Mouse (Mus musculus): ENCODE measurements around the gene Zmym5. TPM values are rescaled to one million over a fixed set of nuclear protein-coding genes. Genes with fewer than 3 reads are reported as not detected.
"Not testable (repeated sequence)": the region's sequence is repeated elsewhere in the genome, so short reads cannot be mapped to it uniquely, and the experiment has no call there.

Zmym5 gene
- total RNA-seq, 2 experiments from 2014 or later, result 29.7 to 31.4 TPM

GRCm38 (mm10) chr14:56777360-56778136, 34.0 kb downstream of the Zmym5 start:
- peak; percentile 74 to 75 for DNase-seq (ENCODE audit: low spot score in 2 of 2)

- DNase-seq (ENCODE audit: low spot score in 2 of 2), result no peak
These were observed 34.8 kb downstream of the Zmym5 start for GRCm38 (mm10) chr14:56776571-56777238.

- DNase-seq (ENCODE audit: low spot score in 2 of 2), result no peak
These were observed 36.1 kb downstream of the Zmym5 start for GRCm38 (mm10) chr14:56775416-56775815.

DNA sequence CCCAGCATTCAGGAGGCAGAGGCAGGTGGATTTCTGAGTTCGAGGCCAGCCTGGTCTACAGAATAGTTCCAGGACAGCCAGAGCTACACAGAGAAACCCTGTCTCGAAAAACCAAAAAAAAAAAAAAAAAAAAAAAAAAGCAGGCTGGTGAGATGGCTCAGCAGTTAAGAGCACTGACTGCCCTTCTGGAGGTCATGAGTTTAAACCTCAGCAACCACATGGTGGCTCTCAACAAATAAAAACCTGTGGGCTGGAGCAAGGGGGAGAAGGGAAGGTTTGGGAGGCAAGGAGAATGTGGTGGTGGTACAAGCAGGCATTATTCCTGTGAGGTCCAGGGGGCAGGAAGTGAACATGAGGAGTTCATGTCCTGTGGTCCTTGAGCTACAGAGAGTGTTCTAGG, 45.1 kb downstream of the Zmym5 start:
- not testable (repeated sequence) for DNase-seq (ENCODE audit: low spot score in 2 of 2)

- DNase-seq (ENCODE audit: low spot score in 2 of 2), result not testable (repeated sequence)
These were observed 46.4 kb downstream of the Zmym5 start for GRCm38 (mm10) chr14:56765117-56765516.

- DNase-seq (ENCODE audit: low spot score in 2 of 2), result no peak
These were observed 60.2 kb downstream of the Zmym5 start for GRCm38 (mm10) chr14:56751282-56751681.

Other genes starting within 250 kb of the Zmym5 start
- gene Cenpj, start 236.3 kb downstream of the Zmym5 start, total RNA-seq (2021), result 1 to 10 TPM; 7.0 to 8.7 TPM
- gene Parp4, start 236.1 kb downstream of the Zmym5 start, total RNA-seq (2021), result 10 to 100 TPM; 28.2 to 32.1 TPM
- gene Mphosph8, start 143.5 kb downstream of the Zmym5 start, total RNA-seq (2021), result 10 to 100 TPM; 24.0 to 25.2 TPM
- gene Pspc1, start 33.4 kb downstream of the Zmym5 start, total RNA-seq (2021), result 10 to 100 TPM; 28.7 to 35.6 TPM
- gene Zmym2, start 74.9 kb upstream of the Zmym5 start, total RNA-seq (2021), result 10 to 100 TPM; 42.9 to 47.6 TPM
- not detected for gene Gja3, start 246.4 kb upstream of the Zmym5 start, total RNA-seq (2021)